Mouse (Mus musculus) kidney, embryonic 15.5 days (tissue): ENCODE measurements around the gene Psmg3. TPM values are rescaled to one million over a fixed set of nuclear protein-coding genes. Genes with fewer than 3 reads are reported as not detected.

ENCODE experiments used
- ATAC-seq: fragments of 200-750 bp; cut with Nextera tagmentation; replicated peaks from 2 replicates; pipeline ENCODE4 v1.8.0; 2017; ENCODE audit warnings: moderate TSS enrichment; ENCODE audit not compliant: low FRiP score
- H3K27ac ChIP-seq: fragments of 300-500 bp; sonication (generic); 2 replicates; pipeline ENCODE4 v1.5.1; 2015; ENCODE audit warnings: mild to moderate bottlenecking, inconsistent platforms
- H3K27me3 ChIP-seq: fragments of 300-500 bp; sonication (generic); 2 replicates; pipeline ENCODE4 v1.6.1; 2015; ENCODE audit warnings: inconsistent platforms
- H3K36me3 ChIP-seq: fragments of 300-500 bp; sonication (generic); 2 replicates; pipeline ENCODE4 v1.6.1; 2015; ENCODE audit warnings: inconsistent platforms
- H3K4me1 ChIP-seq: fragments of 300-500 bp; sonication (generic); 2 replicates; pipeline ENCODE4 v1.6.1; 2015; ENCODE audit warnings: inconsistent platforms
- H3K4me2 ChIP-seq: fragments of 300-500 bp; sonication (generic); 2 replicates; pipeline ENCODE4 v1.6.1; 2015; ENCODE audit warnings: moderate library complexity, mild to moderate bottlenecking, inconsistent platforms
- H3K4me3 ChIP-seq: fragments of 300-500 bp; sonication (generic); replicated peaks from 2 replicates; pipeline ENCODE4 v1.5.1; 2015; ENCODE audit warnings: mild to moderate bottlenecking, inconsistent platforms
- H3K9ac ChIP-seq: fragments of 300-500 bp; sonication (generic); 2 replicates; pipeline ENCODE4 v1.6.1; 2015; ENCODE audit warnings: mild to moderate bottlenecking, inconsistent platforms
- H3K9me3 ChIP-seq: fragments of 300-500 bp; sonication (generic); replicated peaks from 2 replicates; pipeline ENCODE4 v1.6.1; 2016; ENCODE audit warnings: inconsistent platforms
- WGBS: fragments of 180-500 bp; shearing (Covaris S2); methylation state at CpG from one replicate; pipeline ENCODE4 v1.1.7; 2015; ENCODE audit warnings: mixed read lengths; 5-methylcytosine and 5-hydroxymethylcytosine counted together
- polyA plus RNA-seq: library from polyadenylated mRNA; unstranded; fragments of >200 nt; fragmentation: Nextera tagmentation; extraction: Ambion mirVana; gene quantifications from 2 replicates; pipeline ENCODE4 v1.2.1, GENCODE M21; 2015

The Psmg3 gene
- polyA plus RNA-seq, 1 experiment from 2014 or later, result 74.0 TPM

DNA sequence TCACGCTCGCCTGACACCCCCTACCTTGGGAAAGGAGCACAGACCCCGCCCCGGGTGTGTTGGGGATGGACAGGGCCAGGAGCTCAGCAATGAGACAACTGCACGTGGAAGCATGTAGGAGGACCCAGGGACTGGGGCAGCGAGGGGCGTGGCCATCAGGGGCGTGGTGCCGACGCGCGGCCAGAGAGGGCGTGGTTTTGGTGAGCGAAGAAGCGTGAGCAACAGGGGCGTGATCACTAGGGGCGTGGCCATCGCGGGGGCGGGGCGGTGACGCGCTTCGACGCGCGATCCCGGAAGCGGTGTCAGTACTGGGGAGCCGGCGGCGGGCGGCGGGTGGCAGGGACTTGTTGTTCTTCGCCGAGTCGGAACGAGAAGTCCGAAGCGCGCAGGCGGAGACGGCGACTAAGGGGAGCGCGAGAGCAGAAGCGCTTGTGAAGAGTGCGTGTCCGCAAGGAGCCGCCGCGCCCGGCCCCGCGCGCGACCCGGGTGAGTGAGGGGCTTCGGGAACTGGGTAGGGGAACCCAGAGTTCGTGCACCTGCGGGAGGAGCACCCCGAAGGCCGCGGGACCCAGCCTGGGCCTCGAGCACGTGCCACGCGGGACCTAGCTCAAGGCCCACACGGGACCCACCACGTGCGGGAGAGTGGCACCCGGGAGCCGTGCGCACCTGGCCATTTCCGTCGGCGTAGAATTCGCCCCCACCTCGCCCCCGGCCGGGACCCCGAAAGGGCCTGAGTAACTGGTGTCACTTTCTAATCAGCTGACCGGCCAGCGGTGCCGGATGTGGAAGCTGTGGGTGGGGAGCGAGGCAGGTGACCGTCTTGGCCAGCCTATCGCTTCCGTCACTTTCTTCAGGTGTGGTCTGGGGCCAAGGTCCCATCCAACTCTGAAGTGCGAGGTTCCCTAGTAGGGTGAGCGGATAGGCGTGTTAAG, 35.2 kb downstream of the Psmg3 start, which contains the start of gene Mafk:
Mafk (plus strand) TSS at position 287 of the 932 bp plus-strand sequence.
- H3K9me3 ChIP-seq, result no peaks in the 10 kb centered on the region
- peak within 1 kb of the TSS; percentile 82 for H3K27ac ChIP-seq
- no peaks in the 10 kb centered on the region for H3K36me3 ChIP-seq
- H3K4me1 ChIP-seq, result peaks cover 47% of the 10 kb centered on the region
- peak; percentile 90 for ATAC-seq
- H3K4me2 ChIP-seq, result peak within 1 kb of the TSS; percentile 100
- H3K27me3 ChIP-seq, result no peaks in the 10 kb centered on the region
- peak within 1 kb of the TSS; percentile 86 for H3K4me3 ChIP-seq
- under 1% methylated on average over 92 of the region's 92 CpGs for WGBS
- H3K9ac ChIP-seq, result peak within 1 kb of the TSS; percentile 72

DNA sequence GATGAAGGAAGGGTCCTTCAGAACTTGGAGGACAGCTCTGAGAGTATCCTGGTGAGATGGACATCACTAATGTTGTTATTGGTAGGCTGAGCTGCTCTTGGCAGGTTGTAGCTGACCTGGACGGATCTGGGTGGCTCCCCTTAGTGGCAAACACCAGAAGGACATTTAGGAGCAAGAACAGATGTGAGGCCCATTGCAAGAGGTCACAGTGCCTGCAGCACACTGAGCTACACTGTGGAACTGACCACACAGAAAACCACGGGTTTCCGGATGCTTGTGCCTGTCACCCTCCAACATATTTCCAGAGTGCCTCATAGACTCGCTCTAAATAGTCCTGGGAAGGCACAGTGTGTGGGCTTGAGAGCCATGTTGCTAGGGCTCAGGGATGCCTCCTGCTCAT, 37.2 kb downstream of the Psmg3 start:
- no peaks in the 10 kb centered on the region for H3K9me3 ChIP-seq
- WGBS, result 54% methylated on average over 4 of the region's 4 CpGs
- ATAC-seq, result no peak

DNA sequence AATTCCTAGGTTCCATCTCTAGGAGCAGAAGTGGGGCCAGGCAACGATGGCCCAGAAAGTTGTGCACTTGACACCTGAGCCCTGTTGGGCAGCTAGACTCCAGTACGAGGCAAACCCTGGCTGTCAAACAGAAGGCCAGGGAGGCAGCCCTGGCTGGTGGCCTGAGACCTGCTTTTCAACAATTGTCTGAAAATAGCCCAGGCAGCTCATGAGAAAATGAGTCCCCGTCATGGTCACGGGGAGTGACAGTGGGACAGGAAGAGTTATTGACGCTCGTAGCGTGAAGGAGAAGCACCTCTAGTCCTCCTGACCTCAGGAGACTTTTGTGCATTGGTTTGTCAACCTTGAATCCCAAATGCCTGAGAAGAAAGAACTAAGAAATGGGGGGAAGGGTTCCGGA, 45.3 kb downstream of the Psmg3 start:
- Histone ChIP-seq H3K9me3 (no peaks in the 10 kb centered on the region), H3K4me1 (no peaks in the 10 kb centered on the region), H3K27me3 (no peaks in the 10 kb centered on the region), H3K4me2 (no peak overlapping the region), H3K27ac (no peak overlapping the region), H3K4me3 (no peak overlapping the region), H3K36me3 (no peaks in the 10 kb centered on the region), H3K9ac (no peak overlapping the region)
- ATAC-seq, result no peak
- WGBS, result 52% methylated on average over 8 of the region's 8 CpGs

More for the DNA sequence above, 37.2 kb downstream of the Psmg3 start:
- Histone ChIP-seq H3K9ac (no peak overlapping the region), H3K4me2 (no peak overlapping the region), H3K4me3 (no peak overlapping the region), H3K27me3 (no peaks in the 10 kb centered on the region), H3K27ac (no peak overlapping the region), H3K36me3 (no peaks in the 10 kb centered on the region), H3K4me1 (peaks cover 32% of the 10 kb centered on the region)

DNA sequence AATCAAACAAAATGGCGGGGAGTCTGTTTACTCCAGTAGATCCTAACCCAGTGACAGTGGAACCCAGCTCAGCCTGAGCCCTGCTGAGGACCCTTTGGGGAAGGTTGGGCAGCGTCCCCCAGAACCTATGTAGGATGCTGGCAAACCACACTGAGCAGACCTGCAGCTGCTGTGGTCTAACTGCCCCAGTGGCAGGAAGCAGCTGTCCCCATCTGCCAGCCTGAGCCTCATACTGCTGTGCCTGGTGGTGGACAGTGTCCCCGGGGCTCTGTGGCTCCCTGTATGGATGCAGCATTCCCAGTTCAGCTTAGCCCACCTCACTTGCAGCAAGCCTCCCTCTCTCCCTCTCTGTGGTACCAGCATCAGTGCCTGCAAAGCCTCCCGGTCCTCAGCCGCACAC, 49.7 kb downstream of the Psmg3 start:
- 85% methylated on average over 5 of the region's 5 CpGs for WGBS
- ATAC-seq, result no peak

DNA sequence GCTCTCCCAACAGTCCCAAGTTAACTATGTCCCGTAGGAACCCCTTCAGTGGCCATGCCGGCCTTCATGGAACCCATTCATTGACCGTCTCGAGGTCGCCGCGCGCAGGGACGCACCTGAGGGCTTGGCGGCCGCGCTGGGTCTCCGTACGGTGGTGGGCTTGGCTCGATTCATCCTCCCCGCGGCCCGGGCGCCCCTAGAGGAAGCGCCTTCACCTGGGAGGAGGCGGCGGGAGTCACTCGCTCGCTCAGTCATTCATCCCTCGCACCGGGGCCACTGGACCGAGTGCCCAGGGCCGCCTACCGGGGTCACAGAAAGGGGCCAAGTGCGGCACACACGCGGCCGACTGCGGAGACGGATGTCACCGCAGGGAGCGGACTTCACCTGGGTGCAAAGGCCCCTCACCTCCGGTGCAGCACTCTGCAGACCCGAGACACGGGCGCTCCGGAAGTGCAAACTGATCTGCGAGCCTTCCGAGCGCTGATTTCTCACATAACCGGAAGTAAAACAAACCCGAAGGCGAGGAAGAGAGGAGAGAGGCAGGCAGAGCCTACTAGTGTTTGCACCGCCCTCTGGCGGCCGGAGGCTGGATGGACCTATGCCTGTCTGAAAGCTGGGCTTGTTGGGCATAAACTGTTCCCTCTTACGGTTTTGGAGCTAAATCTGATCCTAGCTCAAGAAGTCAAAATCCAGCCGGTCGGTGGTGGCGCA, 51.3 kb downstream of the Psmg3 start, which contains the start of gene Ints1:
Ints1 (minus strand) TSS at position 459 of the 711 bp plus-strand sequence.
- Histone ChIP-seq H3K9ac (peak within 1 kb of the TSS; percentile 88), H3K36me3 (peaks cover 38% of the 10 kb centered on the region), H3K9me3 (no peaks in the 10 kb centered on the region), H3K27ac (peak within 1 kb of the TSS; percentile 34; the same call in 1 of the 2 replicates), H3K4me1 (peaks cover 14% of the 10 kb centered on the region), H3K27me3 (no peaks in the 10 kb centered on the region), H3K4me2 (peak within 1 kb of the TSS; percentile 89), H3K4me3 (peak within 1 kb of the TSS; percentile 100)
- WGBS, result under 1% methylated on average over 55 of the region's 55 CpGs
- ATAC-seq, result peak; percentile 92

More for the DNA sequence above, 49.7 kb downstream of the Psmg3 start:
- H3K9me3 ChIP-seq, result no peaks in the 10 kb centered on the region
- peaks cover 14% of the 10 kb centered on the region for H3K4me1 ChIP-seq
- H3K27ac ChIP-seq, result no peak overlapping the region
- H3K27me3 ChIP-seq, result no peaks in the 10 kb centered on the region
- peaks cover 22% of the 10 kb centered on the region for H3K36me3 ChIP-seq
- H3K9ac ChIP-seq, result no peak overlapping the region
- no peak overlapping the region for H3K4me2 ChIP-seq
- no peak overlapping the region for H3K4me3 ChIP-seq

Other genes starting within 250 kb of the Psmg3 start
- gene Micall2, start 90.5 kb downstream of the Psmg3 start, polyA plus RNA-seq, result 4.6 and 5.9 TPM in 2 replicates
- gene Ints1, start 51.2 kb downstream of the Psmg3 start, polyA plus RNA-seq, result 26.1 and 27.7 TPM in 2 replicates
- gene Mafk, start 35.4 kb downstream of the Psmg3 start, polyA plus RNA-seq, result 10.6 and 11.1 TPM in 2 replicates
- gene Tmem184a, start 7.0 kb downstream of the Psmg3 start, polyA plus RNA-seq, result 5.8 and 7.2 TPM in 2 replicates
- not detected in 2 replicates for gene Gm26938, start 478 bp downstream of the Psmg3 start, polyA plus RNA-seq
- 0.26 and 0.41 TPM in 2 replicates for gene Elfn1, start 81.1 kb upstream of the Psmg3 start, polyA plus RNA-seq